Mouse (Mus musculus): Measurements from ENCODE around the gene Trak1.

- TF ChIP-seq CTCF (IDR thresholded peaks at IDR 0.05; ENCODE audit: borderline replicate concordance, insufficient read depth, low read depth, low read length) = peak; percentile 78
- no peak for TF ChIP-seq POLR2A (IDR thresholded peaks at IDR 0.05; ENCODE audit: borderline replicate concordance, insufficient read depth, low read length)
These were observed 49.1 kb upstream of the Trak1 start for GRCm38 (mm10) chr9:121247956-121248775.

Data from cerebellum, adult 2 months (tissue).